Mouse (Mus musculus) mouse trophoblast stem cell (cell line): ENCODE results near the gene Them7.

ENCODE experiments used
- in situ Hi-C, 2 experiments: fragments of 300-500 bp; cut with MseI, MboI; formaldehyde crosslinking; loops; 2 replicates in 1 of 2; 3 replicates in 1 of 2; pipeline ENCODE4 v1.15.1; 2025

Gene Them7

GRCm38 (mm10) chr2:105414309-105414708 lies 190.2 kb downstream of the Them7 start:
- in situ Hi-C loops, result no loop called here

- in situ Hi-C loops, result no loop called here
These were observed 192.0 kb downstream of the Them7 start for GRCm38 (mm10) chr2:105416046-105416659.

GRCm38 (mm10) chr2:105416660-105417348 lies 192.7 kb downstream of the Them7 start:
- in situ Hi-C loops, result no loop called here

GRCm38 (mm10) chr2:105417663-105418062 lies 193.5 kb downstream of the Them7 start:
- in situ Hi-C loops, result no loop called here

GRCm38 (mm10) chr2:105418629-105419227 lies 194.6 kb downstream of the Them7 start:
- in situ Hi-C loops, result no loop called here

- in situ Hi-C loops, result loop anchor here (5.0 to 10.0 kb wide), 3 partner anchors 60 to 93 kb away; no protein-coding TSS in a partner anchor
These were observed 203.3 kb downstream of the Them7 start for GRCm38 (mm10) chr2:105427447-105427846.

GRCm38 (mm10) chr2:105428029-105428428 lies 203.9 kb downstream of the Them7 start:
- in situ Hi-C loops, result loop anchor here (5.0 to 10.0 kb wide), 3 partner anchors 61 to 93 kb away; no protein-coding TSS in a partner anchor

GRCm38 (mm10) chr2:105428467-105428866 lies 204.3 kb downstream of the Them7 start:
- in situ Hi-C loops, result loop anchor here (5.0 to 10.0 kb wide), 3 partner anchors 61 to 94 kb away; no protein-coding TSS in a partner anchor
